Mouse (Mus musculus): Measurements from ENCODE around the gene Col8a2.

The Col8a2 gene

DNA sequence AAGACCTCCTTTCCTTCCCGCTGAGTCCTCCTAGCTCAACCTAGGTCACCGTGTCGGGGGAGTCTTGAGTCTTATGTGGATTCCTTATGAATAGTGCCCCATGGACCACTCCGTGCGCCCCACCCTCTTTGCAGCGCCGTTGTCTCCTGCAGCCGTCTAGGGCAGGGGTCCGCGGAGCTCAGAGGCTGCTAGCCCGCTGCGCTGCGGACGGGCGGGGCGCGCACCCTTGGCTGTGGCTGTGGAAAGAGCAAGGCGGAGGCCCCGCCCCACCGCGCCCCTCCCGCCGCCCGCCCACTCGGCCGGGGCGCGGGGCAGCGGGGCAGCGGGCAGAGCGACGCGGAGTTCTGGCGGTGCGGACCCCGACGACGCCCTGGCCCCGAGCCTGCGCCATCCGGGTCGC lies at the start of gene Col8a2:
Gene Col8a2 (plus strand): TSS at position 302 of the 400 bp plus-strand sequence.
- no peak for DNase-seq (ENCODE audit: low read depth, low spot score)

DNA sequence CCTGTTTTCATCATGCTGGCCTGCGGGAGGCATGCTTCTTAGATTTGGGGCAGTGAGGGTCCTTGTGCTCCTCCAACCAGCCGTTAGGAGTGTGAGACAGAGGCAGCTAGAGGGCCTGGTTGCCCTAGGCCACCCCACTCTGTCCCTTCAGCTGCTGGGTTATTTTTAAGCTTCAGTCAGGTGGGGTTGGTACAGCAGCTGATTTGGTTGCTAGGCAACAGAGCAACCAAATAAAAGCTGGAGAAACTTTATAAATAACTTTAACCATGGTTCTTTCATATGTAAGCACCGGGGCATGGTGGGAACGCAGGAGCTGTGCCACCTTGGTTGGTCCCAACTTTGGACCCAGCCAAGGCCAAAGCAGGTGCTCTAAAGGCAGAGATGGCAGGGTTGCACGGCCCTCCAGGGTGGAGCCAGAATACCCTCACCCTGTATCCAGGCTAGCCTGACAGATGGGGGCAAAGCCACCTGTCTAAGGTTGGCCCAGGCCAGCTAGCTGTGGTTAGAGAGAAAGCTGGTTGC lies 48.8 kb upstream of the Col8a2 start:
- DNase-seq (ENCODE audit: low read depth, low spot score) = no peak

DNA sequence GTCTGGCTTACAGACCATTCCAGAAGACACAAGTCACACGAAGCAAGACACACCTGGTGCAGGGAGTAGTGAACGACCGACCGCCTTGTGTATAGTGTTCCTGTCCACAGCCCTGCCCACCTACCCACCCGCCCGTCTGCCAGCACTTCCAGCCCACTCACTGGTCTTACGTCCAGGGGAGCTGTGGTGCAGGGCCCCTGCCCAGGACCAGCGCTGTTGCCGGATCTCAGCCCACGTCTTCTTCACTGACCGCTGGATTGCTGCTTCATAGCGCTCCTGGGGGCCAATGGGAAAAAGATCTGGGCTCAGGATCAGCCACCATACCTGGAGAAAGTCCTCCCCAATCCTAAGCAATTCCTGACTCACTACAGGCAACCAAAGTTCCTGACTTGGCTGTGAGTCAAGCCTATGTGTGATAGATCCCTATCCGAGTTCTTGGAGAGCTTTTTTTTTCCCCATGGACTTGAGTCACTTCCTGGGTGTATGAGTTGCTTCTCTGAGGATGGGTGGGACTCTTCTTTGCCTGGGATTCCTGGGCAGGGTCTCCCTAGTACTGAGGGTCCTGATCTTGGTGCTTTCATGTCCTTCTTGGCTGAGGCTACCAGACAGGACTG lies 46.6 kb upstream of the Col8a2 start:
- DNase-seq (ENCODE audit: low read depth, low spot score) = peak; percentile 66

DNA sequence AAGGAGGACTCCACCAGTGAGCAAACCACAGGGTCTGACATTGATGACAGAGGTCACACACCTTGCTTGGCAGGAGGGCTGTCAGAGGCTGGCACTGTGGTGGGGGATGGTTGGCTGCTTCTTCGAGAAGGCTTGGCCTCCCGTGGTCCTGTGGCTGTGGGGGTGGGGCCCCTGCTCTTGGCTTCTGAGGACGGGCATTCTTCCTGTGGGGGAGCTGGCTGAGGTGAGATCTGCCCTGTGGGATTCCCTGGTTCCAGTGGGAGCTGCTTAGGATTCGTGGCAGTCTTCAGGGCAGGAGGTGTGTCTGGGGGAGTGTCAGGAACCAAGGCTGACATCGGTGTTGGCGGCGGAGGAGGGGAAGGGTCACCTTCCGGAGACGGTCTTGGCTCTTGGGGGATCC lies 44.6 kb upstream of the Col8a2 start:
- DNase-seq (ENCODE audit: low read depth, low spot score) = no peak

DNA sequence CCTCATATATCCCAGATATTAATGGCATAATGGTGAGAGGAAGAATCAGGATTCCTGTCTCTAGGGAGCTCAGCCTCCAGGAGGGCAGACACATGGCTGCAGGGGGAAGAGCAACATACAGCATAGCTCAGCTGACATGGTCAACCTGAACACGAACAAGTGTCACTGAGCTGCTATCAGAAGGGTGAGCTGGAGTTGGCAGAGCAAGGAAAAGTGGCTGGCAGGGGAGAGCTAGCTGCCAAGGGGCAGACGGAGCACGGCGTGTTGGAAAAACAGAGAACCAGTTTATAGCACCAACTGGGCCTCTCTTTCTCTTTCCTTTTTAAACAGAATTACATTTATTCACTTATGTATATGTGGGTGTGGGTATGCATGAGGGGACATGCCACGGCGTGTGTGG lies 44.1 kb upstream of the Col8a2 start:
- DNase-seq (ENCODE audit: low read depth, low spot score) = no peak

DNA sequence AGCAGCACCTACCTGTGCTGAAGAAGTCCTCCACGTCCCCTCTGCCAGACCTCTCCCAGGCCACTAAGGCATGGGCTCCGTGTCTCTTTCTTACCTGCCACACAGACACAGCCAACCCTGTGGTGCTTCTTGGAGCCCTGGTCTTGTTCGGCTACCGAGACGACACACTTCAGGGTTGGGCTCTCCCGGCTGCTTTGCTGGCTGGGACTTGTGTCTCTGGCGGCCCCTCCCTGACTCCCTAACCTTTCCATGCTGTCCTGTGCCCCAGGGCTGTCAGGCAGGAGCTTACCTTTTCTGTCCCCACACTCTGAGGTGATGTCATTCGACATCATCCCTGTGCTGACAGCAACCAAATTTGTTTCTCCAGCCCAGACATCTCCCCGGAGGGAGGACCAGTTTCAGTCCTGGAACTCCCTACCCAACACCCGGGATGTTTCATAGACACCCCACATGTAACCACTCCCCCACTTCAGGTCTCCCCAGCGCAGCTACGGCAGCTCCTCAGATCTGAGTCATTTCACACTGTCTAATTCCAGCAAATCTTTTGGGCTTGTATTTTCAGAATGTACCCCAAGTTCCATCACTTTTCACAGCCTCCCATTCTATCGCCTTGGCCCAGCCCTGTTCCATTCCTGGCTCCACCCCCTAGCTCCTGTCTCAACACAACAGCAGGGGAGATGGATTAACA lies 40.2 kb upstream of the Col8a2 start:
- DNase-seq (ENCODE audit: low read depth, low spot score) = no peak

DNA sequence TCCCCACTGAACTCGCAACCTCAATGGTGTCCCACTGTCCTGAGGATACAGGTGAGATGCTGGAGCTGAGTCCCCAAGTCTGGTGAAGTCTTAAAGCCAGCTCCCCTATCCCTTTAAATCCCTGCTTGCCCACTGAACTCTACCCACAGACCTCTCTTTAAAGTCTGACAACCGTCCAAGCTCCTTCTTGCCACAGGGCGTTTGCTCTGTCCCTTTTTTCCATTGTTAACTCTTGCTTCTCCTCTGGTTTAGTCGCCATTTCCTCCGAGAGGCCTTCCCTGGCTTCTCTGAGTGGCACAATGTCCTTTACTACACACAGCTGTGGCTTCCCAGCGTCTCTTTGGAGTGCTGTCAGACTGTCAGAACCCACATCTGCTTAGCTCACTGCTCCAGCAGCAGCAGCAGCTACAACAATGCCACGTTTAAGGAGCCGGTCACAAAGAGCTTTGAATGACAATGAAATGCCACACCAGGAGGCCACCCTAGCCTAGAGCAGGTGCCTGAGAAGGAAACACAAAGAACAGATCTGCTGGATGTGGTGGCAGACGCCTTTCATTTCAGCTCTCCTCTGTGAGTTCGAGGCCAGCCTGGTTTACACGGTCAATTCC lies 38.2 kb upstream of the Col8a2 start:
- DNase-seq (ENCODE audit: low read depth, low spot score) = no peak

DNA sequence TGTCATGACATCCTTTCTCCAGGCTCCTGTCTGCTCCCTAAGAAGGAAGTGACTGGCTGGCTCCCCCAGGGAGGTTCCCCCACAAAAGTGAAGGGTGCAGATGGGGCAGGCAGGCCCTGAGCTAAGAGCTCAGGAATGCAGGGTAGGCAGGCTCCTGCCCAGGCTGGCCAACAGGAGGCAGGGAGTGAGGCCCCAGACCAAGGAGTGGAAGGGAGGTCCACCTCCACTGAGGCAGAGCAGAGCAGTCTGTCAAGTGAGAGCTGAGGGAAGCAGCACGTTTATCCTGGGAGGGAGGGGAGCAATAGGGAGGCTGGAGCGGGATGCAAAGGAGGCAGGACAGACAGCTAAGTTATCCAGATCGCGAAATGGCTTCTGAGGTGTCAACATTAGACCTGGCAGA lies 35.9 kb upstream of the Col8a2 start:
- peak; percentile 47 for DNase-seq (ENCODE audit: low read depth, low spot score)

DNA sequence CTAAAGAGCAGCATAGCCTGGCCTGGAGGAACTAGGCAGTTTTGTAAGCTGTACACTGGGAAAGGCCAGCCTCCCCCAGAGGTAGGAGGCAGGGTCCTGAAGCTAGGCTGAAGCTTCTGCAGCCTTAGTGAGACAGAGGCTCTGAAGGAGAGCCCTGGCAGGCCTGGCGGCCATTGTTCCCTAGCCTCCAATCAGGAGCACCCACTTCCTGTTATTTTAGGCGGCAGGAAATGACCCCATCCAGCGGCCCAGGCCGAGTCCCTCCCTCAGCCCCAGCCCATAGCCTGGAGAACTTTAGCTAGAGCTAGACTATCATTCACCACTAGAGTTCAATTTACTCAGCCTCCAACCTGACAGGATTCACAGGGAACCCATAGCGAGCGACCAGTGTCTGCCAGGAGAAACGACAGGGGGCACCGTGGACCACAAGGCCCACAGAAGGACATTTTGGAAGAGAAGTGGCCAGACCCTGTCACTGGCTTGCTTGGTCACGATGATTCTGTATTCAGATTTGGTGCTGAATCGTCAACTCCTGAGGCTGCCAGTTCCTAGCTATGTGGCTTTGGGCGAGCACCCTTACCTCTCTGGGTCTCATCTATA lies 34.8 kb upstream of the Col8a2 start:
- DNase-seq (ENCODE audit: low read depth, low spot score) = no peak

DNA sequence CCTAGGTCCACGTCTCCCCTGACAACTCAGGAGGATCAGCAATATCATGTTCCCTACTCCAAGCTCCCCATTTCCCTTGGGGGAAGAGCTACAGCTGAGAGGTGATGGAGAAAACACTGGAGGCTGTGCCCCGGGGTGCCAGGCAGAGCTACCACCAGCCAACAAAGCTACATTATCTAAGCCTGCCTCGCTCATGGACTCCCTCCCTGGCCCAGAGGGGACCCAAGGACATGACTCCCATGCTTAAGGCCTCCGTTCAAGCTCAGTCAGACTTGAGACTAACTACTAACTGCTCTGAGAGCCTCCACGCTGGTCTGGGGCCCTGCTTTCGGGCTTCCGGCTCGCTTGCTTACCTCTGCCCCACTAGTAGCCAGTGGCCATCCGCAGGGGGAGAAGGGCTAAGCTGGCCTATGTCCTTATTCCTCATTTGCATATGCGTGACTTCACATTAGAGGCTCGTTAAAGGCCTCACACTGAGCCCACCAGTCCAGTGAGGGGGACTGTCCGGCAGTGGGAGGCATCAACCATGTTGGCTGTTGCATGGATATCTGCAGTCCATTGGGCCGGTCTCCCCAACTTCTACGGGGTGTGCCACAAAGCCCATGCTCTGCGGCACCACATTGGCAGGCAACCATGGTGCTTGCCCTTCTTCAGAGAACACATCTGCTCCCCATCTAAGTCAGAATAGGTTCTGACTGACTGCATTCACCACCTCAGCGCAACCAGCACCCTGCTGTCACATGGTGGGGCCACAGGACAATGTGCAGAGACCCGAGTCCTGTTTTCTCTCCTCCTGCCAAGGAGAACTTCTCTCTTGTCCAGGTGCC lies 34.0 kb upstream of the Col8a2 start:
- no peak for DNase-seq (ENCODE audit: low read depth, low spot score)

DNA sequence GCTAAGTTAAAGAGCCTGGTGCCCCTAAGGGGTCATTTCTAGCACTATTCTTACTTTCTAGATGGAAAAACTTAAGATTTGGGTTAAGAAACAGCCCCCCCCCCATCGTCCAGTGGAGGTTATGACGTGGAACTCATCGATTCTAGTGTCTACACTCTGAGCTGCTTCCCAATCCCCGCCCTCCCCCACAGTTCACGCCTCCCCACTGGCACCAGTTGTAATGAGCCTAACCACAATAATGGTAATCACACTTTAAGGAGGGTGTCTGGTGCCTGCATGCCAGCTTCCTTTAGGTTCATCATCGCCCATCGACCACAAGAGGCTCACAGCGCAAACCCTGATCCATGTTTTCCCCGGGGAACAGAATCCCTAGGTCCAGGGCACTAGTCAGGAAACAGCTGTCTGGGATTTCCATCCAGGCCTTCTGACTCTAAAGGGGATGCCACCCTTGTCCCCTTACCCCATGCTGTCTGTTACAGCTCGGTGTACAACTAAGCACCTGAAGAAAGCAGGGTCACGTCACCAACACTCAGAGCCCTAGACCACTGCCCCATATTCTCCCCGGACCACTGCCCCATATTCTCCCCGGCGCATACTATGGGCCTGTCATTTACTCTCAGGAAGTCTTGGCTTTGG lies 32.8 kb upstream of the Col8a2 start:
- no peak for DNase-seq (ENCODE audit: low read depth, low spot score)

DNA sequence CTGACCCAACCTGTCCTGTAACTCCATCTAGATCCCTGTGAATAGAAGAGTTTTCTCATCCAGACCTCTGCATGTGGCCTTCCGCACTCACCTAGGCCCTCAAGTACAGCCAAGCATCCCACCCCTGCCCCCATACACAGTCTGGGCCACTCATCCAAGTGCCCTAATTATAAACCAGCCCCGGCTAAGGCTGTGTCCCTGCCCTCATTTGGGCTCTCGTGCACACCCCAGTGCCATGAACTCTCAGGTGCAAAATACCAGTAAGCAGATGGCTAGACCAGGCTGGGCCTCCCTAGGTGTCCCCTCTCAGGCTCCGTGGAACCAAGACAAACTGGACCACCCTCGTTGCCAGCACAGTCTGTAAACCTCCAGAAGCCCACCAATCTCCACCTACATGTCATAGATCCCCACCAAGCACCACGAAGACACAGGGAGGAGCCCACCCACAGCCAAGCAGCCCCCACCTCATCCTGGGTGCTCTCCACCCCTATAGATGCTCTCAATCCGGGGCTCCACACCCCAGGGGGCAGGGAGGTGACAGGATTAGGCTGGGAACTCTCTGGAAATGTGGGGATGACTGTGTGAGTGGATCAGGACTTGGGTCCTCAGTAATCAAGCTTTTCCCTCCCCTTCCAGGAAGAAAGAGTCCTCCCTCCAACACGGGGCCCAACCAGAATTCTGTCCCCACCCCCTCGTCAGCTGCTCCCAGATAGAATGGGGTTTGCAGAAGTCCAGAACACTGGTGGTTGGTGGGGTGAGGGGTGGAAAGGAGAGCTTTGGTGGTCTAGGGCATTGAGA lies 32.1 kb upstream of the Col8a2 start:
- DNase-seq (ENCODE audit: low read depth, low spot score) = peak; percentile 62

DNA sequence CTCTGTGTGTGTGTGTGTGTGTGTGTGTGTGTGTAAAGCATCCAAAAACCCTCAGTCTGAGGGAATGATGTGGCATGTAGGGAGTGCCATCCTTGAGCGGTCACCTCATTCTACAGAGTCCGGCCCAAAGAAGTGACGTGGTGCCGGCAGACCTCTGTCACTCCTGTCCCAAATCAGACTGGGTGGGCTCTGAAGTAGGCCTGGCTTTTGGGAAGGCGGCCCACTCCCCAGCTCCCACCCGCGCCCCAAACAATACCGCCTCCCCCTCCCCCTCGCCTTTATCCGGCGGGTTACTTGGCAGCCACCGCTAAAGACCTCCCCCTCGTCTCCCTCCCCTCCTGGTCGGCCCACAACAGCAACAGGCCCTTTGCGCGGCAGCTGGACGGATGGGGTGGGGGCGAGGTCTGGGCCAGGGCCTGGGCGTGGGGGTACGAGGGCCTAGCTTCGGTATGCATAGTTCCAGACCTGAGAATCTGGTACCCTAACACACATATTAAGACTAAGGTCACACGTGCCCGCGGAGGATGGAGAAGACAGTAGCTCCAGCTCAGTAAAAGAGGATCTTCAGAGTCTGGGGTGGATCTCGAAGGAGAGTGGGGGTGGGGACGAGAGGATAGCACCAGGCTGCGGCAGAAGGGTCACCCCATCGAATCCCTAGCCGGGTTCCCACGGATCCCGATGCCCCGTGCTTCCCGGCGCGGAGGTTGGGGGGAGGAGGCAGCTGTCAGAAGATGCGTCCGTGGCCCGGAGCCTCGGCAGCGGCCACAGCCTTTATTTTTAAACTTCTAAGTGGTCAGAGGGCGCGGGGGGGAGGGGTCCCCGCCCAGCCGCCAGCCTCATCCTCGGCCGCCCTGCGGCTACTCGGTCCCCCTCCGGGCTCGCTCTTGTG lies 31.2 kb upstream of the Col8a2 start:
- DNase-seq (ENCODE audit: low read depth, low spot score) = peak; percentile 36

DNA sequence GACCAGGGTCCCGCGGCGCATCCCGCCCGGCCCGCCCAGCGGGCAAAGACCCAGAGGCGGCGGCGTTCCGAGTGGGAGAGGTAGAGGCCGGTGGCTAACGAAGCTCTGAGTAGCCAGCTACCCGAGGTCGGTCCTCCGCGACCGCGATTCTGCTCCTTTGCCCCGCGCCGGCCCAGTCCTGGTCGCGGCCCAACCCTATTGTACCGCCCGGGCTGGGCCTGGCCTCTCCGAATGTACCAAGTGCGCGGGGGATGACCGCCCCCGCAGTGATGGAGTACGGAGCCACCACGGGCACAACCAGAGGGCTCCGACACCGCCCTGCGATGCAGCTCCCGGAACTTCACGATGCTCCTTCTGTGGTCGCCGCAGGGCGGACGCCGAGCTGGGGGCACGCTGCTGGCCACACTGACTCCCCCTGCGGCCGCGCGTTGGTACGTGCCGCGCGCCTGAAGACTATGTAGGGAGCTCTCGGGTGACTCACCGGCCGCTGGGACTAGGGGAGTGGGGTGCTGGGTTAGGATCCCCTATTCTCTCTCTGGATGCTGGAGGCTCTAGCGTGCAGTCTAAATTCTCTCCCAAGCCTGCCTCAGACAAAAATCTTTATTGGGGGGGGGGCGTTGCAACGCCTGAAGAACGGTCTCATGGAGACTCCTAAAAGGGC lies 30.3 kb upstream of the Col8a2 start, which contains the start of gene Map7d1:
Gene Map7d1 (minus strand): TSS at position 213 of the 661 bp plus-strand sequence.
- DNase-seq (ENCODE audit: low read depth, low spot score) = peak; percentile 86

DNA sequence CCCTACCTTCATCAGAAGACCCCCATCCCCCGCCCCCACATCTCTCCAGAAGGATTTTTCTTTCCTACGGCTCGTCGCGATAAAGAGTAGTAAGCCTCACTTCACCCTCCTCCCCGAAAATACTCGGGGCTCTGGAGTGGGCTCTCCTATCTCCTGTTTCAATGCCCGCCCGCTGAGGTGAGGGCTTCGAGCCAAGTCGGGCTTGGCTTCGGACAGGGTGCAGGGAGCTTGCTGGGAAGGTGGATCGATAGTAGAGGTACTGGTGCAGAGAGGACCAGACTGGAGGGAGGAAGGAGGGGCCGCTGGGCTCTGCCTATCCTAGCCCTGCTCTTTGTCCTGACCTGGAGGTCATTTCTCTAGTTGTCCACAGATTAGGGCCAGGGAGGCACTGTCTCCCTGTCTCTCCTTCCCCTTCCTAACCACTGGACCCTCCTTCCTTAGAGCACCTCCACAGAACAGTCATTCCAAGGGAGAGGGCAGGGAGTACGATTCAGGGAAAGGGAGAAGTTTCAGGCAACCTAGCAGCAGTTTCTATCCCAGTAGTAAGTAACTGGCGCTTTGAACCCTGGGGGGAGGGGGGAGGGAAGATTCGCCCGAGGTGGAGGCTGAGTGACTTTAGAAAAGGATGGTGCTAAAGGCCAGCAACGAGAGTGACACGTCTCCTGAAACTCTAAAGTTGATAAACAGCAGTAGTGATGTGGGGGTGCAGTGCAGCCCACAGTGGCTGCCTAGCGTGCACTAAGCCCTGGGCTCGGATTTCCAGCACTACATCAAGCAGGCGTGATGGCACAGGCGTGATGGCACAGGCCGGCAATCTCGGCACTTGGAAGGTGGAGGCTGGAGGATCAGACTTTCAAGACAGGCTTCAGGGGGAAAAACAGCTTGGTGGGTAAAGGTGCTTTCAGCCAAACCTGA lies 29.4 kb upstream of the Col8a2 start:
- peak; percentile 31 for DNase-seq (ENCODE audit: low read depth, low spot score)

DNA sequence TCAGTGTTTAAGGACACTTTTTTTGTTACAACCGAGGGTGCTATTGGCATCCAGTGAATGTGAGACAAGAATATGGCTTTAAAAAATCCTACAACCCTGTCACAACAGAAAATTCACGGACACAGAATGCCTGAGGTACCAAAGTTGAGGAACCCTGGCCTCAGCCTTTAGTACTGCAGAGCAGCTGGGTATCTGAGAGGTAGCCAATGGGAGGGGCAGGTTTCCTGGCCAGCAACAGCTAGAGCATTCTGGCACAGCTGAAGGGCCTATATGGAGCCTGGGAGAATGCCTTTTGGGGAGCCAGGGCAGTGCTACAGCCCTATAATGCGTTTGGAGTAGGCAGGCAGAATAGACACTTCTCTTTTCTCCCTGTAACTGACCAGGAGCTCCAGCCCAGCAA lies 27.5 kb upstream of the Col8a2 start:
- peak; percentile 78 for DNase-seq (ENCODE audit: low read depth, low spot score)

DNA sequence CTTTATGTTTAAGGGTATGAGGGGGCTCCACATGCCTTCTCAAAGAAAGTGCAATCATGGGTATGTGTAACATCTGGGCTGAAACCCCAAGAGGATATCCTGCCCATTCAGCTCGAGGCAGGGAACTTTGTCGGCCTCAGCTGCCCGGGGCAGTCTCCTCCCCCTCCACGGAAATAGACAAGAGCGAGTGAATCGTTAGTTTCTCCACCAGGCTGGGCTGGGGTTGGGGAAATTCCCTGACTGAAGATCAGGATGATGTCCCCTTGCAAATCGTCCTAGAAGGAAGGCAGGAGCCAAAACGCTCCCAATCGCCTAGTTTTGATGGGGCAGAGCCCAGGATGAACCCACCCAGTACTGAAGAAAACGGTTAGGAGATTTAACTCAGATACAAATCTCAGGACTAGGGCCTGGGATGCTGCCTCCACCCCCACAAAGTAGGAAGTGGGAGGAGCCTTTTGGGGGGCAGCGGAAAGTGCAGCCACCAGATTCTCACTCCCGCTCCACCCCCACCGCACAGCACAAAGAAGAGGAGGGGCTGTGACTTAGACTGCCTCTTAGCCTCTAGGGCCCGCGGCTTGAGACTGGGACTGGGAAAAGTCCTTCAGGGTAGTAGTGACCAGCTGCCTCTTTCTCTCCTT lies 27.0 kb upstream of the Col8a2 start:
- DNase-seq (ENCODE audit: low read depth, low spot score) = peak; percentile 95

Measured in 3T3-L1 (cell line).